In genomic region chr3:128519913-128520316, GRCm38 (mm10) we compare ENCODE assay signal across 8 mouse cellular contexts.
DNase-seq lines count a peak whose midpoint lies in the region; ATAC-seq lines count a peak whose summit lies in the region.

No protein-coding gene starts in this region.

- H3K9me3 ChIP-seq in heart, embryonic 13.5 days, result peaks cover 11% of the 10 kb centered on the region

- DNase-seq in heart, postnatal 25 days (ENCODE audit: low spot score), result no peak
- peak; percentile 26 to 67 for DNase-seq in cerebellum, postnatal 4 days (ENCODE audit: low spot score in 2 of 2)
- DNase-seq in heart, postnatal 14 days, result peak; percentile 9 to 15
- peak; percentile 23 to 64 for DNase-seq in left cerebral cortex, adult 9 months (ENCODE audit: low spot score in 2 of 2)
- peak; percentile 34 for DNase-seq in right cerebral cortex, postnatal 25 days
- no peak for DNase-seq in urinary bladder, postnatal 25 days (ENCODE audit: low spot score)
- no peak for DNase-seq in gastrocnemius, adult 8-10 months (ENCODE audit: low spot score in 2 of 2)

- H3K27me3 ChIP-seq in heart, embryonic 13.5 days (replicated peaks), result peaks cover 46% of the 10 kb centered on the region

- no peak overlapping the region for H3K9ac ChIP-seq in heart, embryonic 13.5 days

- intact Hi-C loops in heart, postnatal 25 days (cut with DNase I), result no loop called here
- intact Hi-C loops in heart, postnatal 14 days (cut with DNase I), result no loop called here

- ATAC-seq in heart, embryonic 13.5 days (ENCODE audit: extremely low read depth, insufficient number of reproducible peaks, low FRiP score, low TSS enrichment), result no peak

- H3K27ac ChIP-seq in heart, embryonic 13.5 days (replicated peaks), result peak overlapping the region; percentile 36; the same call in 1 of the 2 replicates

- peak overlapping the region; percentile 54 for H3K4me2 ChIP-seq in heart, embryonic 13.5 days

- peak overlapping the region; percentile 11; the same call in 1 of the 2 replicates for H3K4me3 ChIP-seq in heart, embryonic 13.5 days

- WGBS in heart, embryonic 13.5 days, result 44% methylated on average over 6 of the region's 6 CpGs

- H3K4me1 ChIP-seq in heart, embryonic 13.5 days, result peaks cover 20% of the 10 kb centered on the region

- H3K36me3 ChIP-seq in heart, embryonic 13.5 days, result no peaks in the 10 kb centered on the region

Comparison
In these comparisons a context has a peak if more than half of its experiments do, and no peak if none do; other contexts are left out.
1. DNase-seq: peak in cerebellum, postnatal 4 days (2 of 2), heart, postnatal 14 days (2 of 2), left cerebral cortex, adult 9 months (2 of 2) and right cerebral cortex, postnatal 25 days (single experiment); none in heart, postnatal 25 days (single experiment), urinary bladder, postnatal 25 days (single experiment) and gastrocnemius, adult 8-10 months (0 of 2).